Mouse (Mus musculus) heart, embryonic 11.5 days (tissue): ENCODE results near the gene Vmn1r209. TPM values are rescaled to one million over a fixed set of nuclear protein-coding genes. Genes with fewer than 3 reads are reported as not detected.
"Not testable (repeated sequence)": the region's sequence is repeated elsewhere in the genome, so short reads cannot be mapped to it uniquely, and the experiment has no call there.

Source experiments
- ATAC-seq: fragments of 200-750 bp; cut with Nextera tagmentation; replicated peaks from 2 replicates; pipeline ENCODE4 v1.8.0; 2017; ENCODE audit warnings: moderate library complexity; ENCODE audit not compliant: insufficient number of reproducible peaks, low FRiP score, low TSS enrichment
- H3K27ac ChIP-seq: fragments of 300-500 bp; sonication (generic); 2 replicates; pipeline ENCODE4 v1.5.1; 2014; ENCODE audit warnings: mild to moderate bottlenecking, low read depth, low read length
- H3K27me3 ChIP-seq: fragments of 300-500 bp; sonication (generic); 2 replicates; pipeline ENCODE4 v1.6.1; 2014; ENCODE audit warnings: mild to moderate bottlenecking, low read length, mixed read lengths; ENCODE audit not compliant: control insufficient read depth, insufficient read depth
- H3K36me3 ChIP-seq: fragments of 300-500 bp; sonication (generic); 2 replicates; pipeline ENCODE4 v1.6.1; 2014; ENCODE audit warnings: mild to moderate bottlenecking, low read length, moderate library complexity, mixed read lengths; ENCODE audit not compliant: control insufficient read depth, insufficient read depth
- H3K4me1 ChIP-seq: fragments of 300-500 bp; sonication (generic); 2 replicates; pipeline ENCODE4 v1.6.1; 2014; ENCODE audit warnings: low read length; ENCODE audit not compliant: control insufficient read depth, insufficient read depth
- H3K4me2 ChIP-seq: fragments of 300-500 bp; sonication (generic); 2 replicates; pipeline ENCODE4 v1.6.1; 2014; ENCODE audit warnings: mild to moderate bottlenecking, moderate library complexity
- H3K4me3 ChIP-seq: fragments of 300-500 bp; sonication (generic); 2 replicates; pipeline ENCODE4 v1.5.1; 2014; ENCODE audit warnings: low read depth, low read length
- H3K9ac ChIP-seq: fragments of 300-500 bp; sonication (generic); 2 replicates; pipeline ENCODE4 v1.6.1; 2014; ENCODE audit warnings: mild to moderate bottlenecking, low read depth, low read length, moderate library complexity
- H3K9me3 ChIP-seq: fragments of 300-500 bp; sonication (generic); replicated peaks from 2 replicates; pipeline ENCODE4 v1.6.1; 2016; ENCODE audit warnings: low read length; ENCODE audit not compliant: control insufficient read depth
- WGBS: fragments of 180-500 bp; shearing (Covaris S2); extraction: QIAGEN DNeasy Blood & Tissue Kit; methylation state at CpG from one replicate; pipeline ENCODE4 v1.1.7; 2014; ENCODE audit not compliant: insufficient replicate concordance; 5-methylcytosine and 5-hydroxymethylcytosine counted together
- polyA plus RNA-seq: library from polyadenylated mRNA; unstranded; fragments of >200 nt; fragmentation: Nextera tagmentation; extraction: Ambion mirVana; gene quantifications from 2 replicates; pipeline ENCODE4 v1.2.1, GENCODE M21; 2014

Vmn1r209 gene
- polyA plus RNA-seq = not detected in 2 replicates

DNA sequence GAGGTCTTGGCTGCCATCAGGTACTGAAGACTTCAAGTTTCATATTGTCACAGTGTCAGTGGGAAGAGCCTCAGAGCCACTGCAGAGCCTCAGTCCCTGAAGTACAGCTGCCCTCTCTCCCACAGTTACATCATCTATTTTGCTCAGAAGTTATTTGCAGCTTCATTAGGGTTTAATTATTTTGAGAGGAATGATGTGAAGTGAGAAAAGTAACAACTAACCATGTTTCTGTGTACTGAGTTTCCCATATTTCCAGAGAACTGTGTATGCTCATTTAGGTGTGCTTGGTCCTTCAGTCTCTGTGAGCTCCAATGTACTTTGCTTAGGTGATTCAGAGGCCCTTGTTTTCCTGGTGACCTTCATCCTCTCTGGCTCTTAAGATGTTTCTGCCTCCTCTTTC is at the start of gene Vmn1r209:
Gene Vmn1r209 (minus strand): TSS at position 101 of the 400 bp plus-strand sequence.
- not testable (repeated sequence) for H3K9ac ChIP-seq

GRCm38 (mm10) chr13:22857461-22857860 is 48.0 kb upstream of the Vmn1r209 start, which contains the start of gene Vmn1r211:
Gene Vmn1r211, minus strand, starts transcription at chr13:22857561.
- 64% methylated on average over 1 of the region's 1 CpGs for WGBS
- ATAC-seq = no peak
- Histone ChIP-seq H3K27me3 (no peaks in the 10 kb centered on the region), H3K4me2 (no peak within 1 kb of the TSS), H3K9me3 (no peaks in the 10 kb centered on the region), H3K4me1 (no peaks in the 10 kb centered on the region), H3K4me3 (no peak within 1 kb of the TSS), H3K27ac (no peak within 1 kb of the TSS), H3K9ac (no peak within 1 kb of the TSS), H3K36me3 (no peaks in the 10 kb centered on the region)

More for the DNA sequence above, at the start of gene Vmn1r209:
- H3K4me3 ChIP-seq, H3K27me3 ChIP-seq, H3K4me1 ChIP-seq, H3K4me2 ChIP-seq, ATAC-seq, H3K36me3 ChIP-seq, H3K27ac ChIP-seq, H3K9me3 ChIP-seq: not testable (repeated sequence)

DNA sequence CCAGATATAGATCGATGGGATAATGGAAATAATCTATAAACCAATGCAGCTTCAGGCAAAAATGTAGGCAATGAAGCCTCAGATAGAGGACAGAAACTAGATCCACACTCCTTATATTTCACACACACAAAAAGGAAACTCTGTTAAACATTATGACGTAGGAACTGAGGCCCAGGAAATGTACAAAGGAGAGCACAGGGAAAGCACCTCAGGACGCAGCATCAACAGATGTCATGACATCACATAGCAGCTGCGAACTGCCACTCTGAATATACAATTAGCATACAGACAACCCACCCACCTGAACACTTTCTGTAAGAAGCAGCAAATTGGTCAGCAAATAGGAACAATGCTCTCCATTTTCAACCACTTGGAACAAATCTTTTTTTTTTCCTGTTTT is 45.3 kb upstream of the Vmn1r209 start:
- Histone ChIP-seq H3K9ac (no peak overlapping the region), H3K9me3 (no peaks in the 10 kb centered on the region), H3K27ac (no peak overlapping the region), H3K4me3 (no peak overlapping the region), H3K27me3 (no peaks in the 10 kb centered on the region), H3K36me3 (no peaks in the 10 kb centered on the region), H3K4me1 (no peaks in the 10 kb centered on the region), H3K4me2 (no peak overlapping the region)
- ATAC-seq = no peak
- whole genome bisulfite sequencing = 71% methylated on average over 4 of the region's 4 CpGs

DNA sequence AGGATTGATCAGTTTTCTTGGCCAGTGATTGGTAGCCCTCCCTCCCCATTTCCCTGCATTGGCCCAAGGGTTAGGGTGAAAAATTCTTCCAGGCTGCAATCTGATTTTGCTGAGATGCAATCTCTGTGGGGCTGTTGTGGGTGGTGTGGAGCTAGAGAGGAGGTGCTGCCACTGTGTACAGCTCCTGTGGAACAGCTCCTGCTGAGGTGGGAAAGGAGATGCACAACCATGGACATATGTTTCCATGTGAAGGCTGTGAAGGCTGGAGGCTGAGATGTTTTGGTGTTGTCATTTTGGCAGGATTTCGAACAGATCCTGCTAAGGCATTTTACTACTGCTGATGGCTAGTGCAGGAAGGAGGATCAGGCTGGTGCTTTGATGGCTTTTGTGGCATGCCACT is 37.3 kb upstream of the Vmn1r209 start:
- 69% methylated on average over 1 of the region's 1 CpGs for WGBS

DNA sequence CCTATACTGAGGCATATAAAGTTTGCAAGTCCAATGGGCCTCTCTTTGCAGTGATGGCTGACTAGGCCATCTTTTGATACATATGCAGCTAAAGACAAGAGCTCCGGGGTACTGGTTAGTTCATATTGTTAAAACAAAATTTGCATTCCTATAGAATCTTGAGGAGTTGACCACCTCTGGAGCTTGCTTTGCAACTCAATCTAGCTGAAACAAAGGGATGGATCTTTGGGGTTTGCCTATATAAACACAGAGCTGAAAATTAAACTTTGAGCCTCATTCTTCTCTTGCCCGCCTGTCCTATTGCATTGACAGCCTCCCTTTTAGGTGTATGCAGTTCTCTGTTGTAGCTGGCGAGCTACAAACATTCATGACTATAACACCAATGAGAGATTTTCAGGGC is 34.8 kb upstream of the Vmn1r209 start:
- not testable (repeated sequence) for H3K4me2 ChIP-seq, H3K9me3 ChIP-seq, H3K36me3 ChIP-seq, ATAC-seq, H3K27ac ChIP-seq, H3K4me1 ChIP-seq, H3K9ac ChIP-seq, H3K27me3 ChIP-seq, H3K4me3 ChIP-seq
- 64% methylated on average over 3 of the region's 3 CpGs for WGBS

More for the DNA sequence above, 37.3 kb upstream of the Vmn1r209 start:
- H3K27me3 ChIP-seq = no peaks in the 10 kb centered on the region
- no peak for ATAC-seq
- H3K4me2 ChIP-seq = no peak overlapping the region
- no peak overlapping the region for H3K4me3 ChIP-seq
- H3K9ac ChIP-seq = no peak overlapping the region
- no peaks in the 10 kb centered on the region for H3K4me1 ChIP-seq
- no peak overlapping the region for H3K27ac ChIP-seq
- no peaks in the 10 kb centered on the region for H3K9me3 ChIP-seq
- H3K36me3 ChIP-seq = no peaks in the 10 kb centered on the region

GRCm38 (mm10) chr13:22831248-22831647 is 21.8 kb upstream of the Vmn1r209 start, which contains the start of gene Vmn1r210:
Gene Vmn1r210, minus strand, starts transcription at chr13:22831348.
- no peak within 1 kb of the TSS for H3K27ac ChIP-seq
- no peak for ATAC-seq
- H3K4me3 ChIP-seq = no peak within 1 kb of the TSS
- H3K27me3 ChIP-seq = no peaks in the 10 kb centered on the region
- 52% methylated on average over 4 of the region's 4 CpGs for WGBS
- H3K36me3 ChIP-seq = no peaks in the 10 kb centered on the region
- no peak within 1 kb of the TSS for H3K9ac ChIP-seq
- H3K9me3 ChIP-seq = no peaks in the 10 kb centered on the region
- H3K4me2 ChIP-seq = no peak within 1 kb of the TSS
- no peaks in the 10 kb centered on the region for H3K4me1 ChIP-seq

- H3K36me3 ChIP-seq, H3K27ac ChIP-seq: not testable (repeated sequence)
These were observed 19.9 kb upstream of the Vmn1r209 start for GRCm38 (mm10) chr13:22829395-22829794.

GRCm38 (mm10) chr13:22821601-22822000 is 12.1 kb upstream of the Vmn1r209 start:
- H3K27ac ChIP-seq, H3K9ac ChIP-seq, H3K4me1 ChIP-seq, H3K36me3 ChIP-seq, H3K9me3 ChIP-seq, H3K4me2 ChIP-seq, ATAC-seq, H3K4me3 ChIP-seq, H3K27me3 ChIP-seq: not testable (repeated sequence)
- 85% methylated on average over 1 of the region's 1 CpGs for WGBS

More at GRCm38 (mm10) chr13:22829395-22829794, 19.9 kb upstream of the Vmn1r209 start:
- not testable (repeated sequence) for ATAC-seq, H3K4me2 ChIP-seq, H3K27me3 ChIP-seq, H3K4me3 ChIP-seq, H3K9me3 ChIP-seq, H3K9ac ChIP-seq, H3K4me1 ChIP-seq
- 32% methylated on average over 7 of the region's 7 CpGs for WGBS

DNA sequence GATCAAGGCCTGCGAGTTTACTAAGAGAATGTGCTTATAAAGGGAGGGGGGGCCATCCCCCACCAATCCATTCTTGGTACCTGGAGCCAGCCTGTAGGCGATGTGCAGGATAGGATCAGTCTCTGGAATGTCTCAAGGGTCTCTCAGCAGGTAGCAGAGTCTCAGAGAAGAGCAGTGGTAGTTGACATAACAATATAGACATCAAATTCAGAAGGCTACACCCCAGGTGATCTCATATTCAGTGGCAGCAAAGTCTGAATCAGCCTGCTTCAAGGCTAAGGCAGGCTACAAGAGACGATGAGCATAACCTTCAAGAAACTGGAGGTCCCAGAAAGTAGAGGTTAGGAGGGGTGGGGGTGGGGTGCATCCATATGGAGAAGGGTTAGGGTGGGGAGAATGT is 21.4 kb downstream of the Vmn1r209 start:
- ATAC-seq, H3K27ac ChIP-seq, H3K36me3 ChIP-seq, H3K4me2 ChIP-seq, H3K4me1 ChIP-seq, H3K9me3 ChIP-seq, H3K4me3 ChIP-seq, H3K27me3 ChIP-seq, H3K9ac ChIP-seq: not testable (repeated sequence)
- WGBS = 70% methylated on average over 3 of the region's 3 CpGs
